Mouse (Mus musculus): Measurements from ENCODE around the gene Tmprss11e. TPM values are rescaled to one million over a fixed set of nuclear protein-coding genes. Genes with fewer than 3 reads are reported as not detected.

Gene Tmprss11e
- not detected in 2 replicates for polyA plus RNA-seq (2012; rRNA removed)

DNA sequence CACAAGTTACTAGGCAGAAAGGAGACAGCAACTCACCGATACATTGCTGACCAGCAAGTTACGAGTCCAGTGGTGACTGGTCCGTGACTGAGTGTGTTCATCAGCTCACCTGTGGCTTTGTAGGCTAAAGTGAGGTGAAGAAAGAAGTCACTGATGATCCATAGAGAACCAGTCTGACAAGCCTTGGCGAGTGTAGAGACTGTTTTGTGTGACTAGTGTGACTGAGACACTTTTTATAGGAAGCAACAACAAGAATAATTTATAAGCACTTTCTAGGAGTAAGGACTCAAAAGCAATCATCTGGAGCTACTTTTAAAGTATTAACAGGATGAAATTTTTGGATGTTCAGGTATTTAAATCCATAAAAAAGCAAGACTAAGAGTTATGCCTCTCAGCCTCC, at the start of gene Tmprss11e:
TSS of gene Tmprss11e (minus strand) at position 101 of the 400 bp plus-strand sequence.
- Histone ChIP-seq H3K27ac (ENCODE audit: insufficient read depth, low read length) (no peak within 1 kb of the TSS), H3K36me3 (ENCODE audit: control insufficient read depth, insufficient read depth, low read length) (no peaks in the 10 kb centered on the region), H3K27me3 (ENCODE audit: control insufficient read depth, insufficient read depth, low read length) (no peaks in the 10 kb centered on the region), H3K4me3 (ENCODE audit: extremely low read depth, insufficient read depth, insufficient read length) (no peak within 1 kb of the TSS), H3K4me1 (ENCODE audit: control insufficient read depth, insufficient read depth, insufficient read length) (no peaks in the 10 kb centered on the region)
- WGBS: 84% methylated on average over 4 of the region's 4 CpGs
- TF ChIP-seq CTCF (IDR thresholded peaks at IDR 0.05; ENCODE audit: extremely low read depth, insufficient read depth, insufficient read length, insufficient replicate concordance) (no peak), POLR2A (IDR thresholded peaks at IDR 0.05; ENCODE audit: low read depth, low read length) (no peak)
- DNase-seq (ENCODE audit: low read depth in 1 of 2, low spot score in 2 of 2): no peak

DNA sequence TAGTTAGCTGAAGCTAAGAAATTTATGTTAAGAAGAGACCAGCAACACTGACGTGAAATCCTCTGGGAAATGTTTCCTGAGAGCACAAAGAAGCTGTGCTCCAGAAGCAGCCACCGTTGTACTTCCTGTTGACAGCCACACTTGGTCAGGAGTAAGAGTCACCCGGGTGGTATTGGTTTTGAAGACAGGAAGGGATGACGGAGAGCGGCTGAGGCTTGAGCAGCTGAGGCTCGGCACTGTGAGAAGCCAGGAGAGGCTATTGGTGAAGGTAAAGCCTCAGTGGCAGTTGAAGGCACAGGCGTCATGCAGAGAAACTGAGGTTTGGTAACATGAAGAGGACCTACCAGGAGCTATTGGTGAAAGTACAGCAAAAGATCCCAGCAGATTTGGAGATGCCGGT, 47.2 kb upstream of the Tmprss11e start:
- H3K27ac ChIP-seq (ENCODE audit: insufficient read depth, low read length): no peak overlapping the region
- TF ChIP-seq CTCF (IDR thresholded peaks at IDR 0.05; ENCODE audit: extremely low read depth, insufficient read depth, insufficient read length, insufficient replicate concordance) (no peak), POLR2A (IDR thresholded peaks at IDR 0.05; ENCODE audit: low read depth, low read length) (no peak)
- H3K27me3 ChIP-seq (ENCODE audit: control insufficient read depth, insufficient read depth, low read length): no peaks in the 10 kb centered on the region
- no peak for DNase-seq (ENCODE audit: low read depth in 1 of 2, low spot score in 2 of 2)
- no peaks in the 10 kb centered on the region for H3K4me1 ChIP-seq (ENCODE audit: control insufficient read depth, insufficient read depth, insufficient read length)
- 30% methylated on average over 8 of the region's 8 CpGs for WGBS
- H3K4me3 ChIP-seq (ENCODE audit: extremely low read depth, insufficient read depth, insufficient read length): no peak overlapping the region
- no peaks in the 10 kb centered on the region for H3K36me3 ChIP-seq (ENCODE audit: control insufficient read depth, insufficient read depth, low read length)

DNA sequence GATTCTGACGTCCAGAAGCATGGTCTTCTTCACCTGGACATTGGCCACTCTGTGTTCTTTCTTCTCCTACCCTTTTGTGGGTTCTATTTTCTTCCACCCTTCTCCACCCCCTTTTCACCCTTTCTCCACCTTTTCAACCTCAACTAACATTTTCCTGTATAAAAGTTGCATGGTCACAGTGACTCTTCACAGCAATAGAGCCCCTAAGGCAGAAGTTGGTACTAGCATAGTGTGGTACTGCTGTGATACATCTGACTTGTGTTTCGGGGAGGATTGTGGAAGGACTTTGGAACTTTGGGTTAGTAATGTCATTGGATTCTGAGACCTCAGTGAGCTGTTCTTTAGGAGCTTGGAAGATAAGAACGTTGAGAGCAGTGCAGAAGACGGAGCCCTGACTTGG, 46.6 kb upstream of the Tmprss11e start:
- H3K4me3 ChIP-seq (ENCODE audit: extremely low read depth, insufficient read depth, insufficient read length): no peak overlapping the region
- H3K36me3 ChIP-seq (ENCODE audit: control insufficient read depth, insufficient read depth, low read length): no peaks in the 10 kb centered on the region
- H3K4me1 ChIP-seq (ENCODE audit: control insufficient read depth, insufficient read depth, insufficient read length): no peaks in the 10 kb centered on the region
- no peaks in the 10 kb centered on the region for H3K27me3 ChIP-seq (ENCODE audit: control insufficient read depth, insufficient read depth, low read length)
- no peak overlapping the region for H3K27ac ChIP-seq (ENCODE audit: insufficient read depth, low read length)
- no peak for TF ChIP-seq CTCF (IDR thresholded peaks at IDR 0.05; ENCODE audit: extremely low read depth, insufficient read depth, insufficient read length, insufficient replicate concordance)
- no peak for TF ChIP-seq POLR2A (IDR thresholded peaks at IDR 0.05; ENCODE audit: low read depth, low read length)
- 62% methylated on average over 4 of the region's 4 CpGs for WGBS
- no peak for DNase-seq (ENCODE audit: low read depth in 1 of 2, low spot score in 2 of 2)

DNA sequence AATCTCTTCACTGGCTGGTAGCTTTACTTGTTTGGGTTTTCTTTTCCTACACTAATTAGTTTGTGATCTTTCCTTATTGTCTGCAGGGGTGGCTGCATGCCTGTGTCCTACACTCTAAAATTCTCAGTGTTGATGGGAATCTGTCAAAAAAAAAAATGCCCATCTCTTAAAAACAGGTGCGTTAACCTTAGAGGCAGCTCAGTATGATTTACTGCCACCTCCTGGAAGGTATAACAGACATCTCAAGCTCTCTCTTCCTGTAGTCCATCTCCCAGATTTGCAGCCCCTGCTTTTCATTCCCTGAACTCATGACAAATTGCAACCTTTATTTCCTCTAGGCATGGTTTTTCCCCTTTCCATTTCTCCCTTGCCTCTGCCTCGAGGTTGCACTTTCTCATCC, 44.3 kb upstream of the Tmprss11e start:
- Histone ChIP-seq H3K36me3 (ENCODE audit: control insufficient read depth, insufficient read depth, low read length) (no peaks in the 10 kb centered on the region), H3K27ac (ENCODE audit: insufficient read depth, low read length) (no peak overlapping the region), H3K4me1 (ENCODE audit: control insufficient read depth, insufficient read depth, insufficient read length) (no peaks in the 10 kb centered on the region), H3K4me3 (ENCODE audit: extremely low read depth, insufficient read depth, insufficient read length) (no peak overlapping the region), H3K27me3 (ENCODE audit: control insufficient read depth, insufficient read depth, low read length) (no peaks in the 10 kb centered on the region)
- DNase-seq (ENCODE audit: low read depth in 1 of 2, low spot score in 2 of 2): no peak
- TF ChIP-seq CTCF (IDR thresholded peaks at IDR 0.05; ENCODE audit: extremely low read depth, insufficient read depth, insufficient read length, insufficient replicate concordance) (no peak), POLR2A (IDR thresholded peaks at IDR 0.05; ENCODE audit: low read depth, low read length) (no peak)
- 58% methylated on average over 2 of the region's 2 CpGs for WGBS

DNA sequence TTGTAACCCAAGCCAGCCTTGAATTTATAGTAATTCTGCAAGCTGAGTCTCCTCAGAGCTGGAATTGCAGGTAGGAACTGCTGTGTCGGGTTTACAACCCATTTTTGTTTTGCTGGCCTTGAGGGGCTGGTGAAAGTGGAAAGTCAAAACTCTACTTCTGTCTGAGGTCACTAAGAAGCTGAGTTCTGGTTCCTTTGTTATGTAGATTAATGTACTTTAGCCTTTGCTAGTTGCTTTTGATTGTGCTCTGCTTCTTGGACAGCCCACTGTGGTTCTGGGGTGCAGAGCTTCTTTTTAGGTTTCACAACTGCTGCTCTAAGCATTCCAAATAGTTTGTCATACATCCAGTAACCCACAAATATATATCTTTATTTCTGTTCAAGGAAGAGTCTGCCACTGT, 41.2 kb upstream of the Tmprss11e start:
- DNase-seq (ENCODE audit: low read depth in 1 of 2, low spot score in 2 of 2): no peak
- H3K27me3 ChIP-seq (ENCODE audit: control insufficient read depth, insufficient read depth, low read length): no peaks in the 10 kb centered on the region
- no peaks in the 10 kb centered on the region for H3K4me1 ChIP-seq (ENCODE audit: control insufficient read depth, insufficient read depth, insufficient read length)
- no peak overlapping the region for H3K4me3 ChIP-seq (ENCODE audit: extremely low read depth, insufficient read depth, insufficient read length)
- H3K36me3 ChIP-seq (ENCODE audit: control insufficient read depth, insufficient read depth, low read length): no peaks in the 10 kb centered on the region
- H3K27ac ChIP-seq (ENCODE audit: insufficient read depth, low read length): no peak overlapping the region
- 66% methylated on average over 1 of the region's 1 CpGs for WGBS
- no peak for TF ChIP-seq CTCF (IDR thresholded peaks at IDR 0.05; ENCODE audit: extremely low read depth, insufficient read depth, insufficient read length, insufficient replicate concordance)
- TF ChIP-seq POLR2A (IDR thresholded peaks at IDR 0.05; ENCODE audit: low read depth, low read length): no peak

DNA sequence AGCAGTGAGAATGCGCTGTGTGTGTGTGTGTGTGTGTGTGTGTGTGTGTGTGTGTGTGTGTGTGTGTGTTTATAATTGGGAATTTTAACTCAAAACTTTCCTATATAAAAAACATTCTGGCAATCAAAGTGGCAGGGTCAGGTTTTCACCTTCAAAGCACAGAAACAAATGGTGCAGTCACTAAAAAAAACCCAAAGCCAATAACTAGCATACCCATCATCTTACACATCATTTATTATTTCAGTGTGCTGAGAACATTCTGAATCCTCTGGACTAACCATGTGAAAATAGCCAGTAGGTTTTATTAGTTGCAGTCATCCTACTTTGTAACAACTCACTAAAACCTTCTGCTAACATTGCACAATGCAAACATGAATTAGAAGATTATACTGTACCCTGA, 38.6 kb upstream of the Tmprss11e start:
- no peak for TF ChIP-seq CTCF (IDR thresholded peaks at IDR 0.05; ENCODE audit: extremely low read depth, insufficient read depth, insufficient read length, insufficient replicate concordance)
- TF ChIP-seq POLR2A (IDR thresholded peaks at IDR 0.05; ENCODE audit: low read depth, low read length): no peak
- H3K36me3 ChIP-seq (ENCODE audit: control insufficient read depth, insufficient read depth, low read length): no peaks in the 10 kb centered on the region
- H3K27ac ChIP-seq (ENCODE audit: insufficient read depth, low read length): no peak overlapping the region
- 85% methylated on average over 1 of the region's 1 CpGs for WGBS
- no peaks in the 10 kb centered on the region for H3K4me1 ChIP-seq (ENCODE audit: control insufficient read depth, insufficient read depth, insufficient read length)
- no peak for DNase-seq (ENCODE audit: low read depth in 1 of 2, low spot score in 2 of 2)
- no peak overlapping the region for H3K4me3 ChIP-seq (ENCODE audit: extremely low read depth, insufficient read depth, insufficient read length)
- no peaks in the 10 kb centered on the region for H3K27me3 ChIP-seq (ENCODE audit: control insufficient read depth, insufficient read depth, low read length)

DNA sequence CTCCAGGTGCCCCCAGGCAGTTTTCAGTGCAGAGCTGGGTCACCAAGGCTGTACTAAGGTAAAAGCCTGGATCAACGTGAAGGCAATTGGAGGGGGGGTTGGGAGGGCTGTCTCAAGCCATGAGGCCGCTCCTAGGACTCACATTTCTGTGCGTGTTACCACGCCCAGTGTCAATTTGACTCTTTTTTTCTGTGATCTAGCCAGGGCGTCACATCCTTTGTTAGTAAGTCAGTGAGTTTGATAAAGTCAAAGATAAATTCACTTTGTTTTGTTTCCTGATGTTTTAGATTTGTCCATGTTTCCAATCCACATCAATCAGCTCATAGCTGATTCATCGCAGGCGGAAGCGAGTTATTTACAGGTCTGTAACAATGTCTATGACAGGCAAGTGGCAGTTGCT, 37.4 kb upstream of the Tmprss11e start:
- no peak overlapping the region for H3K4me3 ChIP-seq (ENCODE audit: extremely low read depth, insufficient read depth, insufficient read length)
- no peak for TF ChIP-seq POLR2A (IDR thresholded peaks at IDR 0.05; ENCODE audit: low read depth, low read length)
- no peak for TF ChIP-seq CTCF (IDR thresholded peaks at IDR 0.05; ENCODE audit: extremely low read depth, insufficient read depth, insufficient read length, insufficient replicate concordance)
- H3K27ac ChIP-seq (ENCODE audit: insufficient read depth, low read length): no peak overlapping the region
- no peaks in the 10 kb centered on the region for H3K4me1 ChIP-seq (ENCODE audit: control insufficient read depth, insufficient read depth, insufficient read length)
- H3K27me3 ChIP-seq (ENCODE audit: control insufficient read depth, insufficient read depth, low read length): no peaks in the 10 kb centered on the region
- DNase-seq (ENCODE audit: low read depth in 1 of 2, low spot score in 2 of 2): no peak
- H3K36me3 ChIP-seq (ENCODE audit: control insufficient read depth, insufficient read depth, low read length): no peaks in the 10 kb centered on the region
- WGBS: 69% methylated on average over 8 of the region's 8 CpGs
